Mouse (Mus musculus) cerebellum, adult 9-10 months (tissue): Measurements from ENCODE around the gene Kcnn3.

Source experiments
- DNase-seq: peaks from one replicate; pipeline ENCODE4 v3.0.0; 2022

Kcnn3 gene

DNA sequence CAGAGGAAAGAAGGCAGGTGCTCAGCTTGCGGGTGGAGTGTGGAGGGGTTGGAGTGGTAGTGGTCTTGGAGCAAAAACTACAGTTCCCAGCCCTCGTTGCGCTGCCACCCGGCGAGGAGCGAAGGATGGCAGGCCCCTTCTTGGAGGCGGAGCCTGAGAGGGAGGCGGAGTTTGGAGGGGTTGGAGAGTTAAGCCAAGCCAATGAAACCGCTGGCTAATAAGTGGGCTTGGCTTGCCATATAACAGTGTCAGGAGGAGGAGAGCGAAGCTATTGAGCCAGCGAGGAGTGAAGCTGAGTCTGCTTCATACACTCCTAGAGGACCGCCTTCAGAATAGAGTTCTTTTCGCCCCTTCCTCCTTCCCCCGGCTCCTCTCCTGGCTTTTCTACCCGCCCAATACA is at the start of gene Kcnn3:
Kcnn3 (plus strand) TSS at position 271 of the 400 bp plus-strand sequence.
- peak; percentile 34 for DNase-seq

- no peak for DNase-seq
Observed at GRCm38 (mm10) chr3:89472280-89472679, 47.7 kb upstream of the Kcnn3 start.

DNA sequence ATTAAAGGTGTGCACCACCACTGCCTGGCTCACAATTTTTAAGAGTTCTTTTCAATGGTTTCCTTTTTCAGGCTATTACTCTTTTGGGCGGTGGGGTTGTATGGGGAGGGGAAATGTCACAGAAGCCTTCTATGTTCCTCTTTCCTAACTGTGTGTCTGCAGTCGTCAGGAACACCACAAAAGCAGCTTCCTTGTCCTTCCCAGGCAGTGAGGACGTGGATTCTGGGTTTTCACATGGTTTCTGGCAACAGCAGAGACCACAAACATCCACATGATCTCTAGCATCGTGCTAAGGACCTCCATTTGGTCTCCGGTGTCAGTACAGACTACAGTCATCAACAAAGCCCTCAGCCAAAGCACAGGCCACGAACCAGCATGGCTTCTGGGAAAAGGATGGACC is 46.1 kb upstream of the Kcnn3 start:
- DNase-seq, result no peak

DNA sequence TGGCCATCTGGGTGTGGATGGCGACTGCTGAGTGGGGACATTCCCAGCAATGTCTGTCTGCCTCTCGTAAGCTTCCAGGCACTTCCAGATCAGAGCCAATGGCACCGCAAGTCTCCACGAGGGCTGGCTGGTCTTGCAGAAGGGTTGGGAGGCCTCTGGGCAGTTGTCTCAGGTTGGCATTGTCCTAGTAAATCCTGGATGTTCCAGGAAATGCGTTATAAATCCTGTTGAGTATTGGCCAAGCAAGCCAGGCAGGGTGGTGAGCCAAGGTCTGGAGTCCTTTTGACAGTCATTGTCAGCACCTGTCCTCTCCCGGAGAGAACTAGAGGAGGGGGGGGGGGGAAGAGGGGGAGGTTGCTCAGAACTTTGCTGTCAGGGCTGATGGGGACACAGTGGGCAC is 40.9 kb upstream of the Kcnn3 start:
- DNase-seq, result no peak

GRCm38 (mm10) chr3:89481488-89481887 is 38.5 kb upstream of the Kcnn3 start:
- DNase-seq, result no peak

DNA sequence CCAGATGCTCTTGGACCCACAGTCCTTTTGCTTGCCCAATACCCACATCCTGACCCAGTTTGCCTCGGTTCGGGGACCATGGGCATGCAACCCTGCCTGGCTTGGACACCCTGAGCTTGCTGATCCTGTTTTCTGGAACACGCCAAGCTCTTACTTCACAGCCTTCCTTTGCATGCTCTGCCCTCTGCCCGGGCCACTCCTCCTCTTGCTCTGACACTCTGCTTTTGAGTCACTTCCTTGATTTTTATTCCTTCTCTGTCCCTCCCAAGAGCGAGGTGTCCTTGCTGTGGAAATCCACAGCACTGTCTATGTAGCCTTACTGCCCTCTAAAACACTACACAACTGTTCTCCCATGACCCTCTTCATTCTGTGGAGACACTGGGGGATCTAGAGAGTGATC is 37.7 kb upstream of the Kcnn3 start:
- no peak for DNase-seq

- DNase-seq, result peak; percentile 20
Observed at GRCm38 (mm10) chr3:89484766-89485524, 35.0 kb upstream of the Kcnn3 start.

DNA sequence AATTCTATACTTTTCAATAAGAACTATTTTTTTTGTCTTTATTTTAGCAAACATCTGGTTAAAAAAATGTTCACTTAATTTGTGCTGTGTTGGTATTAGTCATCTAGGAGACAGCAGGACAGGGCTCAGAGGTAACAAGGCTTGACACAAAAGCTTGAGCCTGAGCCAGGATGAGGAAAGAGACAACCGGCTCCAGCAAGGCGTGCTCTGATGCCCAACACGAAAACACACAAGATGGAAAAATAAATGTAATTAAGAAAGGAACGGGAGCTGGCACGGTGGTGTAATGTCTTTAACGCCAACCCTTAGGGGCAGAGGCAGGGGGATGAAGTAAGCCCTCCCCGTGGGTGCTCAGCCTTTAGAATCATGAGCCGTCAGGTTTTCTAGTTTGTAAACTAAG is 33.9 kb upstream of the Kcnn3 start:
- no peak for DNase-seq

- DNase-seq, result no peak
Observed at GRCm38 (mm10) chr3:89486916-89487702, 32.9 kb upstream of the Kcnn3 start.

GRCm38 (mm10) chr3:89490790-89491189 is 29.2 kb upstream of the Kcnn3 start:
- no peak for DNase-seq

GRCm38 (mm10) chr3:89491559-89491958 is 28.4 kb upstream of the Kcnn3 start:
- DNase-seq, result no peak

GRCm38 (mm10) chr3:89492701-89493151 is 27.2 kb upstream of the Kcnn3 start:
- no peak for DNase-seq

- no peak for DNase-seq
Observed at GRCm38 (mm10) chr3:89494630-89495029, 25.3 kb upstream of the Kcnn3 start.

DNA sequence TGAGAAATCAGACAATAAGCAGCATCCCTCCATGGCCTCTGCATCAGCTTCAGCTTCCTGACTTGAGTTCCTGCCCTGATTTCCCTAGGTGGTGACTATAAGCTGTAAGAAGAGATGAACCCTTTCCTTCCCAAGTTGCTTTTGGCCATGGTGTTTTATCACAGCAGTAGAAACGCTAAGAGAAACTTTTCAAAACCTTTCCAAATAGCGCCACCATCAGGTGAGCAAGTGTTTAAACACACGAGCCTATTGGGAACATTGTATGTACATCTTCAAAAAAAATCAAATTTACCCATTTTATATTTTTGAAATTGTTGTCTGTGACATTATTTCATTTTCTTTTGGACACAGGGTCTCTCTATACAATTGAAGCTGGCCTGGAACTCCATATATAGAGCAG is 23.6 kb upstream of the Kcnn3 start:
- no peak for DNase-seq

DNA sequence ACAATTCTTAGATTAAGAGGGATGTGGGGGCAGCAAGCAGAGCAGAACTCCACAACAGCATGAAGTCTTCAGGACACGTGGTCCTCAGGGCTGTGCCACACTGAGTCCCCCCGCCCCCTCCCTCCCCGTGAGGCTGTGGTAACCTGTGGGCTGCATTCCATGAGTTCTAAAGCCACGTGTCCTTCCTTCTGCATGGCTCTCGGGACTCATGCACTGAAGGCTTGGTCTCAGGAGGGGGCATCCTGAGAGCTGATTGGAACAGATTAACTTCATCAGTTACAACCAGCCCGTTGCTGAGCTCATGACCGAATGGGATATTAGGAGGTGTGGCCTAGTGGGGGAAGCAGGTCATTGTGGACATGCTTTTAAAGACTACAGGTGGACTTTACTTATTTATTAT is 20.3 kb upstream of the Kcnn3 start:
- DNase-seq, result no peak

- no peak for DNase-seq
Observed at GRCm38 (mm10) chr3:89501486-89501885, 18.5 kb upstream of the Kcnn3 start.

DNA sequence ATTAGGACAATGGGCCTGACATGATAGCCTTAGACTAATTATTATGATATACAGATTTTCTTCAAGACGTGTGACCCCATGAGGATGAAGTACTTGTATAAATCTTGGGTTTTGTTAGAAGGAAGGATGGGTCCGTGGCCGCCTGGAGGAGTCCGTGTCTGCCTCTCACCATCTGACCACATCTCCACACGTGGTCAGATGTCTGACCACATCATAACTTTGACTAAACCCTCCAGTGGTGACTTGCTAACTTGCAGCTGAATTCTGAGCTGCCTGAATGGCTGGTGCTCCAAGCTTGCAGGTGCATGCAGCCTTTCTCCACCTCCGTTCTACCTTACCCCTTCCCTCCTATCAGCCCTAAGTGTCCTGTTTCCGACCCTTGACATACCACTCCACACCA is 17.4 kb upstream of the Kcnn3 start:
- no peak for DNase-seq

GRCm38 (mm10) chr3:89508041-89508440 is 11.9 kb upstream of the Kcnn3 start:
- DNase-seq, result no peak

GRCm38 (mm10) chr3:89510979-89511378 is 9.0 kb upstream of the Kcnn3 start:
- DNase-seq, result peak; percentile 51

DNA sequence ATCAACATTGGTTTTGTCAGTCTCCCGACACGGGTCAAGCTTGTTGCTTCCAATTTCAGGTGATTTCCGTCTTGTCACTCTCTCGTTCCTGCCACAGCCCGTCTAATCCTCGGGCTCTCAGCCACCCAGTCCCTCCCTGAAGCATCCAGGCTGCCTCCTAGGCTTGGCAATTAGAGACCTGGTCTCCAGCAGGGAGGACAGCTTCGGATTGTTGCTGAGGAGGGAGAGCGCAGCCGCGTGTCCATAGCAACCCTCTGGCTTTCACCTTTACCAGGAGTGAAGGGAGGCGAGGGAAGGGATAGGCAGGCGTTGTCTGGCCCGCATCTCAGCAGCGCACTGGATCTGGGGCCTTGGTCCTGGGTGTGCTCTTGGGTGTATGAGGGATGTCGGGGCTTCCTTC is 8.6 kb upstream of the Kcnn3 start:
- no peak for DNase-seq

DNA sequence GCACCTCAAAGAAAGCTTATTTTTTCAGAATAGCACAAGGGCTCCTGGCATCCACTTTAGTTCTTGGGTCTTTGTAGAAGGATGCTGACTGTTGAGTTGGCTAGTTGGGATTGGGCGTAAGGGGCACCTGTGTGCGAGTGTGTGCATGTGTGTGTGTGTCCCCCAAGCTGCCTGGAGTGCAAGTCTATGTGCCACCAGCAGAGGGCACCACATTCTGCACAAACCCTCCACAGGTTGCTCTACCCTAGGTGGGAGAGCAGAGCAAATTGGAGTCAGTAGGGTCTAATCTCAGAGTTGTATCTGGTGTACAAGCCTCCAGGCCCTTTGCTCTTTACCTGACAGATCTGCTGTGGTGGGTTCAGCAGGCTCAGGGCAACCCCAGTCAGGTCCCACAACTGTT is 7.7 kb upstream of the Kcnn3 start:
- DNase-seq, result no peak

GRCm38 (mm10) chr3:89515444-89515843 is 4.5 kb upstream of the Kcnn3 start:
- DNase-seq, result no peak

GRCm38 (mm10) chr3:89516321-89516720 is 3.6 kb upstream of the Kcnn3 start:
- DNase-seq, result no peak
